Mouse (Mus musculus) forebrain, embryonic 16.5 days (tissue): ENCODE results near the gene Igfbp5. TPM values are rescaled to one million over a fixed set of nuclear protein-coding genes. Genes with fewer than 3 reads are reported as not detected.

ENCODE experiments used
- ATAC-seq: fragments of 200-750 bp; cut with Nextera tagmentation; 2 replicates; pipeline ENCODE4 v1.8.0; 2017; ENCODE audit warnings: mild to moderate bottlenecking, moderate library complexity
- H3K27ac ChIP-seq: fragments of 300-500 bp; sonication (generic); 2 replicates; pipeline ENCODE4 v1.5.1; 2014; ENCODE audit warnings: low read length, control low read depth
- H3K27me3 ChIP-seq: fragments of 300-500 bp; sonication (generic); replicated peaks from 2 replicates; pipeline ENCODE4 v1.6.1; 2014; ENCODE audit warnings: low read length; ENCODE audit not compliant: control insufficient read depth, insufficient read depth
- H3K36me3 ChIP-seq: fragments of 300-500 bp; sonication (generic); 2 replicates; pipeline ENCODE4 v1.6.1; 2014; ENCODE audit not compliant: control insufficient read depth, insufficient read depth
- H3K4me1 ChIP-seq: fragments of 300-500 bp; sonication (generic); replicated peaks from 2 replicates; pipeline ENCODE4 v1.6.1; 2014; ENCODE audit warnings: low read length; ENCODE audit not compliant: control insufficient read depth, insufficient read depth
- H3K4me2 ChIP-seq: fragments of 300-500 bp; sonication (generic); 2 replicates; pipeline ENCODE4 v1.6.1; 2014; ENCODE audit warnings: mild to moderate bottlenecking, low read length, control low read depth
- H3K4me3 ChIP-seq: fragments of 300-500 bp; sonication (generic); replicated peaks from 2 replicates; pipeline ENCODE4 v1.5.1; 2014; ENCODE audit warnings: mild to moderate bottlenecking, low read length, control low read depth
- H3K9ac ChIP-seq: fragments of 300-500 bp; sonication (generic); replicated peaks from 2 replicates; pipeline ENCODE4 v1.6.1; 2014; ENCODE audit warnings: low read depth, low read length, control low read depth
- H3K9me3 ChIP-seq: fragments of 300-500 bp; sonication (generic); 2 replicates; pipeline ENCODE4 v1.6.1; 2016; ENCODE audit warnings: low read length; ENCODE audit not compliant: control insufficient read depth
- WGBS: fragments of 180-500 bp; shearing (Covaris S2); extraction: QIAGEN DNeasy Blood & Tissue Kit; methylation state at CpG from one replicate; pipeline ENCODE4 v1.1.7; 2014; 5-methylcytosine and 5-hydroxymethylcytosine counted together
- polyA plus RNA-seq: library from polyadenylated mRNA; unstranded; fragments of >200 nt; fragmentation: Nextera tagmentation; extraction: Ambion mirVana; gene quantifications from 2 replicates; pipeline ENCODE4 v1.2.1, GENCODE M21; 2015

The Igfbp5 gene
- polyA plus RNA-seq, 1 experiment from 2014 or later, result 26.8 TPM

DNA sequence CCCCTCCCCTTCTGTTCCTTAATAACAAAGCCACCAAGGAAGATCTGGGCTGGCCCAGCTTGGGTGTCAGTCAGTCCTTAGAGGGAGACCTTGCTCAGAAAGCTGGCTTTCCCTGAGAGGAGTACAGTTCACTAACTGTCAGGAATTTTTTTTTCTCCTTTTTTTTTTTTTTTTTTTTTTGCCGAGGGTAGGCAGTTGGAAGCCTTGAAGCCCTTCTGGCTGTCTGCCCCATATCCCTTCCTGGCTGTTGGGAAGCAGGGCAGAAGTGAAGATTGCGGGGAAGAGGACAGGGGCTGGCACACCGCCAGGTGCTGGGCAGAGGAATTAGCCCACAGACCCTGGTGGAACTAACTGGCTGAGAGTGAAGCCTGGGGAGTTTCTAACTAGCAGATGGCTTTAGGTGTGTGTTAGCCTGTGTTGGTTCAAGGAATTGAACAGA is 42.0 kb downstream of the Igfbp5 start:
- Histone ChIP-seq H3K4me2 (no peak overlapping the region), H3K27me3 (no peaks in the 10 kb centered on the region), H3K9me3 (no peaks in the 10 kb centered on the region), H3K27ac (no peak overlapping the region; the same call in 1 of the 2 replicates), H3K4me3 (no peak overlapping the region), H3K4me1 (peaks cover 25% of the 10 kb centered on the region), H3K9ac (no peak overlapping the region), H3K36me3 (peaks cover 6% of the 10 kb centered on the region; the same call in 1 of the 2 replicates)
- 17% methylated on average over 3 of the region's 3 CpGs for WGBS
- peak; percentile 50 for ATAC-seq

DNA sequence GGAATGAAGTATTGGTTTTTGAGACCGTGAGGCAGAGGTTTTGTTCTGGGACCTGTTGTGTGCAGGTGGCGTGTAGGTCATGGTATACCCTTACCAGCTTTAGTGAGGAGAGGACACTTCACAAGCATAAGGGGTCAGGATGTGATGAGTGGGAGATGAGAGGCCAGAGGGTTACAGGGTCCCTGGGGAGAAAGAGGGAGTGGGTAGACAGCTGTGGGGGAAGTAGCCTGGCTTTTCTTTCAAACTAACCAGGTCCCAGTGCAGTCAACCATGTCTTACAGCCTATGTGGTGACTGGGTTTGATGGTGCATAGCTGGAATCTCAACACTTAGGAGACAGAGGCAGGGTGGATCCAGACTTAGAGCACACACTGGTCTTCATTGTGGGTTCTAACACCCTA is 44.2 kb downstream of the Igfbp5 start:
- no peaks in the 10 kb centered on the region for H3K9me3 ChIP-seq
- H3K4me1 ChIP-seq, result peaks cover 47% of the 10 kb centered on the region
- H3K27ac ChIP-seq, result no peak overlapping the region
- no peak for ATAC-seq
- WGBS, result 97% methylated on average over 2 of the region's 2 CpGs
- H3K4me3 ChIP-seq, result no peak overlapping the region
- no peak overlapping the region for H3K4me2 ChIP-seq
- H3K27me3 ChIP-seq, result no peaks in the 10 kb centered on the region
- H3K9ac ChIP-seq, result no peak overlapping the region
- peaks cover 3% of the 10 kb centered on the region; the same call in 1 of the 2 replicates for H3K36me3 ChIP-seq

GRCm38 (mm10) chr1:72828843-72829242 is 45.8 kb downstream of the Igfbp5 start:
- Histone ChIP-seq H3K4me2 (no peak overlapping the region), H3K27ac (no peak overlapping the region), H3K36me3 (peaks cover 3% of the 10 kb centered on the region; the same call in 1 of the 2 replicates), H3K27me3 (no peaks in the 10 kb centered on the region), H3K4me3 (no peak overlapping the region), H3K9me3 (no peaks in the 10 kb centered on the region), H3K9ac (no peak overlapping the region), H3K4me1 (peaks cover 49% of the 10 kb centered on the region)
- WGBS, result 95% methylated on average over 5 of the region's 5 CpGs
- no peak for ATAC-seq

- ATAC-seq, result peak; percentile 12
- 8% methylated on average over 12 of the region's 12 CpGs for WGBS
- no peaks in the 10 kb centered on the region for H3K27me3 ChIP-seq
- peak overlapping the region; percentile 90 for H3K9ac ChIP-seq
- H3K36me3 ChIP-seq, result peaks cover 3% of the 10 kb centered on the region; the same call in 1 of the 2 replicates
- H3K4me3 ChIP-seq, result peak overlapping the region; percentile 84
- peak overlapping the region; percentile 72 for H3K27ac ChIP-seq
- no peaks in the 10 kb centered on the region for H3K9me3 ChIP-seq
- peaks cover 42% of the 10 kb centered on the region for H3K4me1 ChIP-seq
- H3K4me2 ChIP-seq, result peak overlapping the region; percentile 82
Measured at GRCm38 (mm10) chr1:72827411-72828315, 47.0 kb downstream of the Igfbp5 start.

DNA sequence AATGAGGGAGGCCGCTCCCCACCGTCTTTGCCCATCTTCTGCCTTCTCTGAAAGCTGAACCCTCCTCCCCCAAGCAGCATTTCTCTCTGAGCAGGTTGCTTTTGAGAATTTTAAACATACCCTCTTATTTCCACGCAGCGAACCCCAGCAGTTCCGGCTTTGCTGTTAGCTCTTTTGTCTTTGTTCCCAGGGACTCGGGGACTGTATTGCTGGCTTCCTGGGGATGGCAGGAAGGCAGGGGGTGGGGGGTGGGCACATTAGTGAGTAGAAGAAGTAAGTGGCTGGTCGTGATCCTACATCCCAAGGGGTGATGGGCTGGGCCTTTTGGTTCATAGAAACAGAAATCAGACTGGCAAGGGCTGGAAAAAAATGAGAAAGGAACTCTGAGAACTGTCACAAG is 47.8 kb downstream of the Igfbp5 start:
- Histone ChIP-seq H3K9ac (peak overlapping the region; percentile 90), H3K27ac (peak overlapping the region; percentile 72), H3K4me1 (peaks cover 36% of the 10 kb centered on the region), H3K36me3 (peaks cover 3% of the 10 kb centered on the region; the same call in 1 of the 2 replicates), H3K9me3 (no peaks in the 10 kb centered on the region), H3K27me3 (no peaks in the 10 kb centered on the region), H3K4me2 (peak overlapping the region; percentile 82), H3K4me3 (peak overlapping the region; percentile 84)
- peak; percentile 10; the same call in 1 of the 2 replicates for ATAC-seq
- 2% methylated on average over 7 of the region's 7 CpGs for whole genome bisulfite sequencing

DNA sequence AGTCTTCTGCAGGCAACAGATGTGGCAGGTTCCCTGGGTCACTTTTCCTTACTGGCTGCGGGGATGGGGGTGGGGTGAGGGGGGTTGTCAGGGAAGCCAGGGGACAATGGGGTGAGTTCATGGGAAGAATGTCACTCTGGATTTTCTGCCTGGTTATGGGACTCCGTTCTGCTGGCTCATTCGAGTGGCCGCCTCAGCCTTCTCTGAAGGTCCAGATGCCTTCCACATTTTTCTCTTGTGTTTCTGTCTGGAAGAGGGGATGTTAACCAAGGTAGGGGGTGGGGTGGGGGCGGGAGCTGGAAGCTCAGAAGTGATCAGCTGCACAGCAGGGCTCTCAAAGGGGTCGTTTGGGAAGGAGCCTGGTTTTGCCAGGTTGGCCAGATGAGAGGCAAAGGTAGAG is 48.2 kb downstream of the Igfbp5 start:
- Histone ChIP-seq H3K36me3 (peaks cover 3% of the 10 kb centered on the region; the same call in 1 of the 2 replicates), H3K27me3 (no peaks in the 10 kb centered on the region), H3K4me1 (peaks cover 36% of the 10 kb centered on the region), H3K4me2 (peak overlapping the region; percentile 82), H3K9ac (peak overlapping the region; percentile 90), H3K9me3 (no peaks in the 10 kb centered on the region), H3K4me3 (peak overlapping the region; percentile 84), H3K27ac (peak overlapping the region; percentile 72)
- WGBS, result 5% methylated on average over 6 of the region's 6 CpGs
- ATAC-seq, result no peak

DNA sequence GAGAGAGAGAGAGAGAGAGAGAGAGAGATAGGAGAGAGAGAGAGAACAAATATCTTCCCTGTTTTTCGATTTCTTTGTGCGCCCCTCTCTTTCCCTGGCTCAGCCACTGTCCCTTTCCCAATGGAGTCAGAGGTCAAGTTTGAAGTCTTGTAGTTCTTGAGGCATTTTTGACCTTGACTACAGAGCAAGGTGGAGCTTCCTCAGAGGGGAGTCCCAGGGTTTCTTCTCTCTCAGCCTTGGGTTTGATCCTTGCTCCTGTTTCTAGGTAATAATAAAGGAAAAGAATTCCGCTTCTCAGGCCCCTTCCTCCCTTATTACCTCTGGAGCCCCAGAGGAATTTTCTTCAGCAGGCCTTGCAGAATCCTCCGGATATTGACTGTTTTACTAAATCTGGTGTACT is 48.8 kb downstream of the Igfbp5 start:
- no peak for ATAC-seq
- peak overlapping the region; percentile 72; the same call in 1 of the 2 replicates for H3K27ac ChIP-seq
- 6% methylated on average over 4 of the region's 4 CpGs for WGBS
- peak overlapping the region; percentile 84 for H3K4me3 ChIP-seq
- peak overlapping the region; percentile 82 for H3K4me2 ChIP-seq
- no peaks in the 10 kb centered on the region for H3K9me3 ChIP-seq
- no peaks in the 10 kb centered on the region for H3K36me3 ChIP-seq
- peak overlapping the region; percentile 90 for H3K9ac ChIP-seq
- H3K27me3 ChIP-seq, result no peaks in the 10 kb centered on the region
- peaks cover 36% of the 10 kb centered on the region for H3K4me1 ChIP-seq

- ATAC-seq, result no peak
- peak overlapping the region; percentile 82 for H3K4me2 ChIP-seq
- H3K9me3 ChIP-seq, result no peaks in the 10 kb centered on the region
- H3K27ac ChIP-seq, result 0 out of 2 replicates have a peak overlapping the region, but pooled peaks have one; percentile 9
- no peaks in the 10 kb centered on the region for H3K27me3 ChIP-seq
- H3K36me3 ChIP-seq, result no peaks in the 10 kb centered on the region
- 0% methylated on average over 20 of the region's 20 CpGs for WGBS
- H3K9ac ChIP-seq, result peak overlapping the region; percentile 90
- peak overlapping the region; percentile 84 for H3K4me3 ChIP-seq
- H3K4me1 ChIP-seq, result peaks cover 36% of the 10 kb centered on the region
Measured at GRCm38 (mm10) chr1:72825286-72825685, 49.4 kb downstream of the Igfbp5 start.

DNA sequence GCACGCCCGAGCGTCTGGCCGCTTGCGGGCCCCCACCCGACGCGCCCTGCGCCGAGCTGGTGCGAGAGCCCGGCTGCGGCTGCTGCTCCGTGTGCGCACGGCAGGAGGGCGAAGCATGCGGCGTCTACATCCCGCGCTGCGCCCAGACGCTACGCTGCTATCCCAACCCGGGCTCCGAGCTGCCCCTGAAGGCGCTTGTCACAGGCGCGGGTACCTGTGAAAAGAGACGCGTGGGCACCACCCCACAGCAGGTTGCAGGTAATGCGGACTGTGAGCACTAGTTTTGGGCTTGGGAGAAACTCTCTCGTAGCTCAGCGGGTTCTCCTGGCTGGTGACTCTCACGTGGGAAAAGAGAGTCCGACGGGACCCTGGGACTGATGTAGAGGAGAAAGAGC is 50.0 kb downstream of the Igfbp5 start:
- WGBS, result under 1% methylated on average over 37 of the region's 37 CpGs
- H3K36me3 ChIP-seq, result no peaks in the 10 kb centered on the region
- peak; percentile 74 for ATAC-seq
- peak overlapping the region; percentile 84 for H3K4me3 ChIP-seq
- peaks cover 36% of the 10 kb centered on the region for H3K4me1 ChIP-seq
- H3K9me3 ChIP-seq, result no peaks in the 10 kb centered on the region
- peak overlapping the region; percentile 82 for H3K4me2 ChIP-seq
- H3K27ac ChIP-seq, result peak overlapping the region; percentile 83
- H3K9ac ChIP-seq, result peak overlapping the region; percentile 90
- H3K27me3 ChIP-seq, result no peaks in the 10 kb centered on the region
